Mouse (Mus musculus): ENCODE measurements around the gene Sprr2a2. TPM values are rescaled to one million over a fixed set of nuclear protein-coding genes. Genes with fewer than 3 reads are reported as not detected.
"Not testable (repeated sequence)": the region's sequence is repeated elsewhere in the genome, so short reads cannot be mapped to it uniquely, and the experiment has no call there.

Sprr2a2 gene
- total RNA-seq, 2 experiments from 2014 or later: not detected

- not testable (repeated sequence) for DNase-seq
These were observed 58.3 kb downstream of the Sprr2a2 start for GRCm38 (mm10) chr3:92274018-92274417.

DNA sequence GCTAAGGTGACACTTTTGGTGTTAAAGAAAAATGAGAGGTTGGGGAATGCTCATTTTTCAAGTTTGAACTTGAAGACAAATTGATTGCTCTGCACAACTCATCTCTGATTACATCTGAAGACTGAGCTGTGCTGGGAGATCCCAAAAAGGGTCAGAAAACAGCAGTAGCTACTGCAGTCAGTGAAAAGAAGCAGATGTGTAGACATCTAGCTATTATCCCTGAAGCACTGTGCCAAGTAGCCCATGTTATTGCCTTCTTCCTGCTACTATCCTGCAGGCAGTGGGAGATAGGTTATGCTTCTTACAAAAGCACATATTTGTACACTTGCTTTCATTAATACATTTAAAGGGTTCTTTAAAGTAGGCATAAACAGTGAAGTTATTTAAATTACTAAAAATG, 63.9 kb downstream of the Sprr2a2 start:
- DNase-seq: not testable (repeated sequence)

GRCm38 (mm10) chr3:92280963-92281606, 65.4 kb downstream of the Sprr2a2 start:
- DNase-seq: not testable (repeated sequence)

- DNase-seq: not testable (repeated sequence)
These were observed 69.4 kb downstream of the Sprr2a2 start, which contains the start of gene Sprr2a3 for GRCm38 (mm10) chr3:92285101-92285500. Sprr2a3 (plus strand) TSS chr3:92285417.

DNA sequence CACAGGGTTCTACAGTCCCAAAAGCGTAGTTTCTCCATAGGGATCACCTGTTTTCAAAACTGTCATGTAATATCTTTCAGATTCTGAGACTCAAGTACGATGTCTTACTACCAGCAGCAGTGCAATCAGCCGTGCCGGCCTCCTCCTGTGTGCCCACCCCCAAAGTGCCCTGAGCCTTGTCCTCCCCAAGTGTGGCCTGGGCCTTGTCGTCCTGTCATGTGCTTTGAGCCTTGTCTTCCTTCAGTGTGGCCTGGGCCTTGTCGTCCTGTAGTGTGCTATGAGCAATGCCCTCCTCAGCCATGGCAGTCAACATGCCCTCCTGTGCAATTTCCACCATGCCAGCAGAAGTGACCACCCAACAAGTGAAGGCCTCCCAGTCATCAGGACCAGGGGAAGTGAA, 72.8 kb downstream of the Sprr2a2 start:
- not testable (repeated sequence) for DNase-seq

Other genes starting within 250 kb of the Sprr2a2 start
- gene Pglyrp3, start 201.3 kb upstream of the Sprr2a2 start, total RNA-seq (2021): not detected
- gene Lor, start 132.8 kb upstream of the Sprr2a2 start, total RNA-seq (2021): 1 to 10 TPM; 3.0 to 4.1 TPM
- gene Prr9, start 92.0 kb upstream of the Sprr2a2 start, total RNA-seq (2021): not detected
- not detected for gene Lelp1, start 73.2 kb upstream of the Sprr2a2 start, total RNA-seq (2021)
- gene Sprr2a1, start 121 bp upstream of the Sprr2a2 start, total RNA-seq (2021): not detected
- not detected for gene Sprr2a3, start 69.5 kb downstream of the Sprr2a2 start, total RNA-seq (2021)
- gene Sprr2b, start 100.7 kb downstream of the Sprr2a2 start, total RNA-seq (2021): not detected
- gene Sprr2d, start 123.2 kb downstream of the Sprr2a2 start, total RNA-seq (2021): not detected
- not detected for gene Sprr2e, start 136.2 kb downstream of the Sprr2a2 start, total RNA-seq (2021)
- gene Sprr2f, start 149.3 kb downstream of the Sprr2a2 start, total RNA-seq (2021): not detected
- not detected for gene Sprr2h, start 169.8 kb downstream of the Sprr2a2 start, total RNA-seq (2021)
- not detected for gene Sprr2i, start 192.1 kb downstream of the Sprr2a2 start, total RNA-seq (2021)
- not detected for gene Sprr2j-ps, start 202.2 kb downstream of the Sprr2a2 start, total RNA-seq (2021)
- gene Gm9774, start 213.5 kb downstream of the Sprr2a2 start, total RNA-seq (2021): 1 to 10 TPM; 1.2 to 3.7 TPM
- not detected for gene Sprr2k, start 216.7 kb downstream of the Sprr2a2 start, total RNA-seq (2021)
- not detected for gene Sprr1b, start 222.9 kb downstream of the Sprr2a2 start, total RNA-seq (2021)
- gene Sprr3, start 242.8 kb downstream of the Sprr2a2 start, total RNA-seq (2021): not detected